Mouse (Mus musculus) myocyte (in vitro differentiated cells): ENCODE measurements at regions not wholly inside any gene's neighbourhood (a gene's known extent, or its start where the extent isn't known, plus 50 kb on each side); places are given as distances from the start of the nearest gene placed in this dataset.

Experiments
- H3K27me3 ChIP-seq: one replicate; pipeline ENCODE4 v1.6.1; 2011; ENCODE audit not compliant: control insufficient read depth, insufficient read depth, insufficient read length
- H3K36me3 ChIP-seq: one replicate; pipeline ENCODE4 v1.6.1; 2011; ENCODE audit not compliant: control insufficient read depth, insufficient read depth
- H3K4me2 ChIP-seq: one replicate; pipeline ENCODE4 v1.6.1; 2011; ENCODE audit warnings: low read depth, control low read depth
- H3K4me3 ChIP-seq: one replicate; pipeline ENCODE4 v1.5.1; 2011; ENCODE audit warnings: mild to moderate bottlenecking, control low read depth, moderate library complexity
- H3K79me2 ChIP-seq: one replicate; pipeline ENCODE4 v1.6.1; 2011; ENCODE audit not compliant: control insufficient read depth, insufficient read depth
- H3ac ChIP-seq: one replicate; pipeline ENCODE4 v1.6.1; 2011; ENCODE audit not compliant: control insufficient read depth, insufficient read length
- CEBPB ChIP-seq: IDR thresholded peaks from 2 replicates; pipeline ENCODE4 v1.6.1; 2011; ENCODE audit warnings: mild to moderate bottlenecking, moderate library complexity; ENCODE audit not compliant: poor library complexity, insufficient read depth, severe bottlenecking
- E2F4 ChIP-seq: IDR thresholded peaks from one replicate; pipeline ENCODE4 v1.6.1; 2011; ENCODE audit warnings: mild to moderate bottlenecking, control low read depth, moderate library complexity; ENCODE audit not compliant: insufficient read depth
- MAX ChIP-seq: IDR thresholded peaks from one replicate; pipeline ENCODE4 v1.6.1; 2011; ENCODE audit warnings: low read depth, mild to moderate bottlenecking, control low read depth
- MYOD1 ChIP-seq, 3 experiments: IDR thresholded peaks; one replicate each; pipeline ENCODE4 v1.6.1; 2011; ENCODE audit warnings: control low read depth in 2 of 3, low read depth in 2 of 3, mild to moderate bottlenecking in 2 of 3, moderate library complexity in 1 of 3; ENCODE audit not compliant: insufficient read length in 2 of 3, control insufficient read depth in 1 of 3
- MYOG ChIP-seq, 3 experiments: IDR thresholded peaks; one replicate each; pipeline ENCODE4 v1.6.1; 2011; ENCODE audit warnings: control low read depth in 2 of 3, low read depth in 2 of 3, mild to moderate bottlenecking in 2 of 3; ENCODE audit not compliant: insufficient read length in 2 of 3, control insufficient read depth in 1 of 3, insufficient read depth in 1 of 3
- POLR2A ChIP-seq: IDR thresholded peaks from one replicate; pipeline ENCODE4 v1.6.1; 2011; ENCODE audit warnings: low read depth, mild to moderate bottlenecking, control low read depth, moderate library complexity; ENCODE audit not compliant: insufficient read length
- POLR2AphosphoS2 ChIP-seq: IDR thresholded peaks from one replicate; pipeline ENCODE4 v1.6.1; 2011; ENCODE audit warnings: low read depth, control low read depth; ENCODE audit not compliant: insufficient read length
- REST ChIP-seq: IDR thresholded peaks from one replicate; pipeline ENCODE4 v1.6.1; 2011; ENCODE audit warnings: mild to moderate bottlenecking, control low read depth, moderate library complexity; ENCODE audit not compliant: insufficient read depth, insufficient read length
- SRF ChIP-seq: IDR thresholded peaks from one replicate; pipeline ENCODE4 v1.6.1; 2011; ENCODE audit warnings: low read depth; ENCODE audit not compliant: control insufficient read depth, insufficient read length
- TCF12 ChIP-seq: IDR thresholded peaks from one replicate; pipeline ENCODE4 v1.6.1; 2011; ENCODE audit warnings: mild to moderate bottlenecking, control low read depth; ENCODE audit not compliant: poor library complexity, insufficient read depth, severe bottlenecking
- TCF3 ChIP-seq: IDR thresholded peaks from one replicate; pipeline ENCODE4 v1.6.1; 2011; ENCODE audit warnings: low read depth, control low read depth; ENCODE audit not compliant: insufficient read length
- USF1 ChIP-seq: IDR thresholded peaks from one replicate; pipeline ENCODE4 v1.6.1; 2011; ENCODE audit warnings: low read depth, mild to moderate bottlenecking, control low read depth, moderate library complexity

- no peak overlapping the region for H3K4me2 ChIP-seq
- TF ChIP-seq MYOD1 (IDR thresholded peaks at IDR 0.05; ENCODE audit: control insufficient read depth in 1 of 3, insufficient read length in 2 of 3, low read depth in 2 of 3) (no peak), MAX (no peak), MYOG (IDR thresholded peaks at IDR 0.05; ENCODE audit: control insufficient read depth in 1 of 3, insufficient read depth in 1 of 3, insufficient read length in 2 of 3, low read depth in 2 of 3) (no peak), POLR2AphosphoS2 (no peak), POLR2A (no peak), CEBPB (no peak), TCF3 (no peak), TCF12 (no peak)
- H3K4me3 ChIP-seq, result no peak overlapping the region
- H3K36me3 ChIP-seq, result no peaks in the 10 kb centered on the region
- H3ac ChIP-seq, result no peak overlapping the region
- H3K27me3 ChIP-seq, result no peaks in the 10 kb centered on the region
- no peaks in the 10 kb centered on the region for H3K79me2 ChIP-seq
Observed at GRCm38 (mm10) chr3:153144217-153144616, 162.2 kb upstream of the St6galnac5 start.

GRCm38 (mm10) chr3:153140985-153141384 lies 158.9 kb upstream of the St6galnac5 start:
- no peak overlapping the region for H3ac ChIP-seq
- H3K4me2 ChIP-seq, result no peak overlapping the region
- no peak overlapping the region for H3K4me3 ChIP-seq
- no peaks in the 10 kb centered on the region for H3K79me2 ChIP-seq
- no peak for TF ChIP-seq TCF3
- TF ChIP-seq POLR2AphosphoS2, result no peak
- no peak for TF ChIP-seq REST
- no peak for TF ChIP-seq E2F4
- no peak for TF ChIP-seq POLR2A
- TF ChIP-seq MAX, result no peak
- TF ChIP-seq SRF, result no peak
- no peak for TF ChIP-seq MYOG (IDR thresholded peaks at IDR 0.05; ENCODE audit: control insufficient read depth in 1 of 3, insufficient read depth in 1 of 3, insufficient read length in 2 of 3, low read depth in 2 of 3)
- no peak for TF ChIP-seq CEBPB
- TF ChIP-seq USF1, result no peak
- no peaks in the 10 kb centered on the region for H3K27me3 ChIP-seq
- H3K36me3 ChIP-seq, result no peaks in the 10 kb centered on the region

- H3K4me3 ChIP-seq, result no peak overlapping the region
- H3K4me2 ChIP-seq, result no peak overlapping the region
- no peaks in the 10 kb centered on the region for H3K36me3 ChIP-seq
- H3ac ChIP-seq, result no peak overlapping the region
- H3K79me2 ChIP-seq, result no peaks in the 10 kb centered on the region
- no peaks in the 10 kb centered on the region for H3K27me3 ChIP-seq
- TF ChIP-seq SRF (no peak), MAX (no peak), TCF3 (no peak), CEBPB (no peak), REST (no peak)
Observed at GRCm38 (mm10) chr3:153125335-153125734, 143.3 kb upstream of the St6galnac5 start.

- Histone ChIP-seq H3K4me3 (no peak overlapping the region), H3K79me2 (no peaks in the 10 kb centered on the region), H3ac (no peak overlapping the region), H3K4me2 (no peak overlapping the region), H3K36me3 (no peaks in the 10 kb centered on the region), H3K27me3 (no peaks in the 10 kb centered on the region)
- TF ChIP-seq REST (no peak), MYOD1 (IDR thresholded peaks at IDR 0.05; ENCODE audit: control insufficient read depth in 1 of 3, insufficient read length in 2 of 3, low read depth in 2 of 3) (no peak), CEBPB (no peak), POLR2AphosphoS2 (no peak), MYOG (IDR thresholded peaks at IDR 0.05; ENCODE audit: control insufficient read depth in 1 of 3, insufficient read depth in 1 of 3, insufficient read length in 2 of 3, low read depth in 2 of 3) (no peak), TCF12 (no peak), USF1 (no peak), SRF (no peak), TCF3 (no peak), E2F4 (no peak), POLR2A (no peak), MAX (no peak)
Observed at GRCm38 (mm10) chr3:153121934-153122333, 139.9 kb upstream of the St6galnac5 start.

- H3ac ChIP-seq, result no peak overlapping the region
- H3K79me2 ChIP-seq, result no peaks in the 10 kb centered on the region
- no peaks in the 10 kb centered on the region for H3K36me3 ChIP-seq
- H3K4me2 ChIP-seq, result no peak overlapping the region
- no peak for TF ChIP-seq MYOD1 (IDR thresholded peaks at IDR 0.05; ENCODE audit: control insufficient read depth in 1 of 3, insufficient read length in 2 of 3, low read depth in 2 of 3)
- TF ChIP-seq MYOG (IDR thresholded peaks at IDR 0.05; ENCODE audit: control insufficient read depth in 1 of 3, insufficient read depth in 1 of 3, insufficient read length in 2 of 3, low read depth in 2 of 3), result no peak
- no peak for TF ChIP-seq TCF3
- TF ChIP-seq POLR2A, result no peak
- no peak for TF ChIP-seq E2F4
- no peak for TF ChIP-seq POLR2AphosphoS2
- TF ChIP-seq TCF12, result no peak
- no peak for TF ChIP-seq CEBPB
- no peak for TF ChIP-seq SRF
- H3K27me3 ChIP-seq, result no peaks in the 10 kb centered on the region
- no peak overlapping the region for H3K4me3 ChIP-seq
Observed at GRCm38 (mm10) chr3:153119142-153119541, 137.1 kb upstream of the St6galnac5 start.
